Mouse (Mus musculus) forebrain, embryonic 11.5 days (tissue): ENCODE measurements at regions not wholly inside any gene's neighbourhood (a gene's known extent, or its start where the extent isn't known, plus 50 kb on each side); places are given as distances from the start of the nearest gene placed in this dataset.
A peak's percentile ranks its signal among the peaks of the same experiment; 100 is the strongest.

ENCODE experiments used
- ATAC-seq: fragments of 200-750 bp; cut with Nextera tagmentation; replicated peaks from 2 replicates; pipeline ENCODE4 v1.8.0; 2017; ENCODE audit warnings: moderate TSS enrichment; ENCODE audit not compliant: low FRiP score
- DNase-seq: peaks from one replicate; pipeline ENCODE4 v3.0.0-alpha.2; 2017; ENCODE audit warnings: low spot score
- H3K27ac ChIP-seq: fragments of 300-500 bp; sonication (generic); 2 replicates; pipeline ENCODE4 v1.5.1; 2014; ENCODE audit warnings: low read depth, low read length
- H3K27me3 ChIP-seq: fragments of 300-500 bp; sonication (generic); 2 replicates; pipeline ENCODE4 v1.6.1; 2014; ENCODE audit warnings: mild to moderate bottlenecking, low read length, mixed read lengths; ENCODE audit not compliant: control insufficient read depth, insufficient read depth
- H3K36me3 ChIP-seq: fragments of 300-500 bp; sonication (generic); 2 replicates; pipeline ENCODE4 v1.6.1; 2014; ENCODE audit warnings: mild to moderate bottlenecking, low read length, moderate library complexity, mixed read lengths; ENCODE audit not compliant: control insufficient read depth, insufficient read depth
- H3K4me1 ChIP-seq: fragments of 300-500 bp; sonication (generic); replicated peaks from 2 replicates; pipeline ENCODE4 v1.6.1; 2014; ENCODE audit warnings: low read length, mixed read lengths; ENCODE audit not compliant: control insufficient read depth, insufficient read depth
- H3K4me2 ChIP-seq: fragments of 300-500 bp; sonication (generic); 2 replicates; pipeline ENCODE4 v1.6.1; 2014; ENCODE audit warnings: low read depth, mild to moderate bottlenecking, low read length, moderate library complexity, mixed read lengths; ENCODE audit not compliant: severe bottlenecking
- H3K4me3 ChIP-seq: fragments of 300-500 bp; sonication (generic); 2 replicates; pipeline ENCODE4 v1.5.1; 2014; ENCODE audit warnings: low read depth, low read length
- H3K9ac ChIP-seq: fragments of 300-500 bp; sonication (generic); 2 replicates; pipeline ENCODE4 v1.6.1; 2014; ENCODE audit warnings: low read length
- H3K9me3 ChIP-seq: fragments of 300-500 bp; sonication (generic); 2 replicates; pipeline ENCODE4 v1.6.1; 2016; ENCODE audit warnings: low read length, mixed read lengths; ENCODE audit not compliant: control insufficient read depth
- WGBS: fragments of 180-500 bp; shearing (Covaris S2); extraction: QIAGEN DNeasy Blood & Tissue Kit; methylation state at CpG from one replicate; pipeline ENCODE4 v1.1.7; 2014; 5-methylcytosine and 5-hydroxymethylcytosine counted together

- Histone ChIP-seq H3K9me3 (no peaks in the 10 kb centered on the region), H3K9ac (no peak overlapping the region), H3K36me3 (no peaks in the 10 kb centered on the region), H3K4me3 (no peak overlapping the region), H3K27me3 (no peaks in the 10 kb centered on the region), H3K27ac (no peak overlapping the region), H3K4me2 (no peak overlapping the region), H3K4me1 (no peaks in the 10 kb centered on the region)
- ATAC-seq (no peak), DNase-seq (no peak)
- WGBS: 83% methylated on average over 8 of the region's 8 CpGs
Observed at GRCm38 (mm10) chr3:118480515-118481248, 81.2 kb upstream of the Dpyd start.

GRCm38 (mm10) chr3:118485966-118486365 is 76.0 kb upstream of the Dpyd start:
- DNase-seq: no peak

DNA sequence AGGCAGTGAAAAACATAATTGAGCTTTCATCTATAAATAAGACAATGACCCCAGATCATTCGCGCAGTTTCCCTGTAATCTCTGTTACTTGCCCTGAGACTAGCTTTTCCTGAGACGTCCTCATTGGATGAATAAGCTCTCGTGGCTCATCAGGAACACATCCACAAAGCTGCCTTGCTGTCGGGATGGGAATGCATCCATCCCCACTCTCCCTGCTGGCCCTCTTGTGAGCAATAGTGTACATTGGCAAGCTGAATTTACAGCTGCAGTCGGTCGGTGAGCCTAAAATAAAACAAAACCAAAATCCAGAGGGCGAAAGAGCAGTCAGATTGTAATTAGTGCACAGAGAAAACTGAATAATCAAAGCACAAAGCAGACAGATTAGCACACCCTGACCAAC is 74.5 kb upstream of the Dpyd start:
- Histone ChIP-seq H3K9me3 (no peaks in the 10 kb centered on the region), H3K9ac (no peak overlapping the region), H3K27me3 (no peaks in the 10 kb centered on the region), H3K36me3 (no peaks in the 10 kb centered on the region), H3K4me1 (no peaks in the 10 kb centered on the region), H3K27ac (no peak overlapping the region), H3K4me2 (no peak overlapping the region), H3K4me3 (no peak overlapping the region)
- 71% methylated on average over 8 of the region's 8 CpGs for WGBS
- no peak for DNase-seq
- ATAC-seq: no peak

More at GRCm38 (mm10) chr3:118485966-118486365, 76.0 kb upstream of the Dpyd start:
- Histone ChIP-seq H3K36me3 (no peaks in the 10 kb centered on the region), H3K4me1 (no peaks in the 10 kb centered on the region), H3K27me3 (no peaks in the 10 kb centered on the region), H3K4me2 (no peak overlapping the region), H3K9ac (no peak overlapping the region), H3K27ac (no peak overlapping the region), H3K4me3 (no peak overlapping the region), H3K9me3 (no peaks in the 10 kb centered on the region)
- ATAC-seq: no peak
- 58% methylated on average over 2 of the region's 2 CpGs for WGBS

GRCm38 (mm10) chr3:118491101-118491500 is 70.8 kb upstream of the Dpyd start:
- H3K4me1 ChIP-seq: no peaks in the 10 kb centered on the region
- no peak overlapping the region for H3K9ac ChIP-seq
- no peaks in the 10 kb centered on the region for H3K36me3 ChIP-seq
- 93% methylated on average over 1 of the region's 1 CpGs for WGBS
- no peak overlapping the region for H3K27ac ChIP-seq
- no peak overlapping the region for H3K4me2 ChIP-seq
- DNase-seq (no peak), ATAC-seq (no peak)
- no peaks in the 10 kb centered on the region for H3K9me3 ChIP-seq
- no peak overlapping the region for H3K4me3 ChIP-seq
- no peaks in the 10 kb centered on the region for H3K27me3 ChIP-seq

- Histone ChIP-seq H3K4me1 (no peaks in the 10 kb centered on the region), H3K9ac (no peak overlapping the region), H3K4me3 (no peak overlapping the region), H3K4me2 (no peak overlapping the region), H3K27me3 (no peaks in the 10 kb centered on the region), H3K9me3 (no peaks in the 10 kb centered on the region), H3K27ac (no peak overlapping the region), H3K36me3 (no peaks in the 10 kb centered on the region)
- ATAC-seq (no peak), DNase-seq (no peak)
- 96% methylated on average over 5 of the region's 5 CpGs for WGBS
Observed at GRCm38 (mm10) chr3:118491871-118492270, 70.1 kb upstream of the Dpyd start.

GRCm38 (mm10) chr3:118494611-118495010 is 67.3 kb upstream of the Dpyd start:
- no peak for DNase-seq
- no peak for ATAC-seq
- Histone ChIP-seq H3K9ac (no peak overlapping the region), H3K27ac (no peak overlapping the region), H3K4me3 (no peak overlapping the region), H3K9me3 (no peaks in the 10 kb centered on the region), H3K36me3 (no peaks in the 10 kb centered on the region), H3K27me3 (no peaks in the 10 kb centered on the region), H3K4me2 (no peak overlapping the region), H3K4me1 (no peaks in the 10 kb centered on the region)
- WGBS: 87% methylated on average over 1 of the region's 1 CpGs

GRCm38 (mm10) chr3:118500234-118500633 is 61.7 kb upstream of the Dpyd start:
- Histone ChIP-seq H3K36me3 (no peaks in the 10 kb centered on the region), H3K27ac (no peak overlapping the region), H3K4me2 (no peak overlapping the region), H3K4me1 (0 out of 2 replicates have a peak, but pooled peaks cover 2% of the 10 kb centered on the region), H3K4me3 (no peak overlapping the region), H3K9me3 (no peaks in the 10 kb centered on the region), H3K27me3 (no peaks in the 10 kb centered on the region), H3K9ac (no peak overlapping the region)
- 26% methylated on average over 4 of the region's 4 CpGs for WGBS
- ATAC-seq (0 out of 2 replicates have a peak, but pooled peaks have one; percentile 39), DNase-seq (no peak)

DNA sequence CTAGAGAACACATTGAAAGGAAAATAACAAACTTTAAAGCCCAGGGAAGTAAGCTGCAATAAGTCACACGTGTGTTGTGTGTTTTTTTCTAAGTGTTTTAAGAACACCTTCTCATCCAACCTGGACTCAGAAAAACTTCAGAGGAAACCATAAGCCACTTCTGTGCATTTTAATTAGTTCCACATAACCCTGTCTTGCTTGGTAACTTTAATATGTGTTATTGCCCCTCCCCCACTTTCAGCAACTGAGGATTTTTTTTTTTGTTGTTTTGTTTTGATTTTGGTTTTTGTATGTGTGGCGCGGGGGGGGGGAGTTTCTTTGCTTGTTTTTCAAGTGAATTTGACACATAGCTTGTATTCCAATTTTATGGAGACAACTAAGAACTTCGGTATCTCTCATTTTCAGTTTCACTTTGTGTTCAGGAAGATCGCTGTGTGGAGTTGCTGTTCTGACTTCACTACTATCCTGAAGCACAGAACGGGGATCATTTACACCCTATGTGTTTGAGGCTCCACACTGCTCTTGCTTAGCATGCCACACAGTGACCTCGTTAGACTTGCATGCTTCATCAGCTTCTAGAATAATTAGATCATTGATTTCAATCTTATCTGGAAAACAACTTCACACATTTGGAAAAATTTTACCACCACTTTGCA is 54.2 kb upstream of the Dpyd start:
- no peaks in the 10 kb centered on the region for H3K9me3 ChIP-seq
- no peak overlapping the region for H3K4me3 ChIP-seq
- H3K9ac ChIP-seq: no peak overlapping the region
- no peak overlapping the region for H3K4me2 ChIP-seq
- no peaks in the 10 kb centered on the region for H3K36me3 ChIP-seq
- ATAC-seq: no peak
- DNase-seq: no peak
- no peaks in the 10 kb centered on the region for H3K27me3 ChIP-seq
- H3K4me1 ChIP-seq: no peaks in the 10 kb centered on the region
- 63% methylated on average over 7 of the region's 7 CpGs for WGBS
- H3K27ac ChIP-seq: no peak overlapping the region

- Histone ChIP-seq H3K36me3 (no peaks in the 10 kb centered on the region), H3K27ac (no peak overlapping the region), H3K27me3 (no peaks in the 10 kb centered on the region), H3K4me1 (no peaks in the 10 kb centered on the region), H3K4me2 (no peak overlapping the region), H3K9me3 (no peaks in the 10 kb centered on the region), H3K9ac (no peak overlapping the region), H3K4me3 (no peak overlapping the region)
- no peak for ATAC-seq
- no peak for DNase-seq
- 91% methylated on average over 4 of the region's 4 CpGs for WGBS
Observed at GRCm38 (mm10) chr3:118510837-118511236, 51.1 kb upstream of the Dpyd start.
